Mouse (Mus musculus) embryonic facial prominence, embryonic 14.5 days (tissue): ENCODE results near the gene Slc44a3. TPM values are rescaled to one million over a fixed set of nuclear protein-coding genes. Genes with fewer than 3 reads are reported as not detected.

Experiments used
- ATAC-seq: fragments of 200-750 bp; cut with Nextera tagmentation; 2 replicates; pipeline ENCODE4 v1.8.0; 2017; ENCODE audit warnings: low read depth, moderate number of reproducible peaks, moderate TSS enrichment
- DNase-seq: peaks from one replicate; pipeline ENCODE4 v3.0.0-alpha.2; 2015; ENCODE audit warnings: low spot score
- H3K27ac ChIP-seq: fragments of 300-500 bp; sonication (generic); replicated peaks from 2 replicates; pipeline ENCODE4 v1.5.1; 2014; ENCODE audit warnings: low read depth, mild to moderate bottlenecking, low read length, moderate library complexity
- H3K27me3 ChIP-seq: fragments of 300-500 bp; sonication (generic); replicated peaks from 2 replicates; pipeline ENCODE4 v1.6.1; 2014; ENCODE audit warnings: low read length; ENCODE audit not compliant: control insufficient read depth, insufficient read depth
- H3K36me3 ChIP-seq: fragments of 300-500 bp; sonication (generic); 2 replicates; pipeline ENCODE4 v1.6.1; 2014; ENCODE audit warnings: low read length, mixed read lengths; ENCODE audit not compliant: control insufficient read depth, insufficient read depth
- H3K4me1 ChIP-seq: fragments of 300-500 bp; sonication (generic); 2 replicates; pipeline ENCODE4 v1.6.1; 2014; ENCODE audit warnings: antibody characterized with exemption, low read length; ENCODE audit not compliant: control insufficient read depth, insufficient read depth
- H3K4me2 ChIP-seq: fragments of 300-500 bp; sonication (generic); 2 replicates; pipeline ENCODE4 v1.6.1; 2014; ENCODE audit warnings: low read depth, mild to moderate bottlenecking, low read length, moderate library complexity, mixed read lengths
- H3K4me3 ChIP-seq: fragments of 300-500 bp; sonication (generic); 2 replicates; pipeline ENCODE4 v1.5.1; 2014; ENCODE audit warnings: low read depth, mild to moderate bottlenecking, low read length
- H3K9ac ChIP-seq: fragments of 300-500 bp; sonication (generic); 2 replicates; pipeline ENCODE4 v1.6.1; 2014; ENCODE audit warnings: low read depth, mild to moderate bottlenecking, low read length, moderate library complexity, mixed read lengths
- H3K9me3 ChIP-seq: fragments of 300-500 bp; sonication (generic); 2 replicates; pipeline ENCODE4 v1.6.1; 2016; ENCODE audit warnings: low read length; ENCODE audit not compliant: control insufficient read depth
- WGBS: fragments of 180-500 bp; shearing (Covaris S2); extraction: QIAGEN DNeasy Blood & Tissue Kit; methylation state at CpG from one replicate; pipeline ENCODE4 v1.1.7; 2014; 5-methylcytosine and 5-hydroxymethylcytosine counted together
- polyA plus RNA-seq: library from polyadenylated mRNA; unstranded; fragments of >200 nt; fragmentation: Nextera tagmentation; extraction: Ambion mirVana; gene quantifications from 2 replicates; pipeline ENCODE4 v1.2.1, GENCODE M21; 2014

Slc44a3 gene
- polyA plus RNA-seq, 1 experiment from 2014 or later = 6.4 TPM

DNA sequence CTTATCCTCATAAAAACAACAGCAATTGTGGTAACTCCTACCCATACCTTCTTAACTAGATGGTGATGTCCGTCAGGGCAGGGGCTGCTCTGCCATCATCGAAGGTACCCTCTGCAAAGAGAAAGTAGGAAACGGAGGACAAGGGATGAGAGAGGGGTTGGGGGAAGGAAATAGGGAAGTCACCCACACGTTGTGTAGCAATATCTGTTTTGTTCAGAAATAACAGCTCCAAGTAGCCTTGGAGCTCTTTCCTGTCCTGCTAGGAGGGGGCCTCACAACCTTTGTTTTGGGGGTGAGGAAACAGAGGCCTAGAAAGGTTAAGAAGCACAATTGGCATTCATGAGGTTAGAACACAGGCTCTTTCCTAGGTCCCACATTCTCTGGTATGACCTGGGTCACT lies 39.3 kb upstream of the Slc44a3 start:
- no peak overlapping the region for H3K9ac ChIP-seq
- H3K27me3 ChIP-seq = no peaks in the 10 kb centered on the region
- H3K4me1 ChIP-seq = peaks cover 6% of the 10 kb centered on the region
- H3K27ac ChIP-seq = no peak overlapping the region
- no peak for DNase-seq
- 85% methylated on average over 4 of the region's 4 CpGs for WGBS
- no peaks in the 10 kb centered on the region for H3K9me3 ChIP-seq
- no peaks in the 10 kb centered on the region for H3K36me3 ChIP-seq
- H3K4me3 ChIP-seq = no peak overlapping the region
- H3K4me2 ChIP-seq = no peak overlapping the region
- no peak for ATAC-seq

DNA sequence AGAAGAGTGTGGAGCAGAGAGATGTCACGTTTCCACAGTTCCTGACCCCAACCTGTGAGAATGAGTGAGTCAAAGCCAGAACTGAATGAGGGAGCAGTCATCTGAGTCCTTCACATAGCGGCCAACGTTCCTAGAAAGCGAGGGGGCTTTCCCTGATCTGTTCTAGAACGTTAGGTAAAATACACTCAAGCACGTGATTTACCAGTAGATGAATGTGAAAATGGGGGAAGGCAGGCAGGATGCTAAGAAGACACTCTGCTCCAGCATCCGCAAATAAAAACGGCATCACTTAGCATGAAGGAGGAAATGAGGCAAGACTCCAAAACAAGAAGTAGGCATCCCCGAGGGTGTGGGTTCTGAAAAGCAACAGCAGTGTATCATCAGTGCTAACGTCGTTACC lies 38.4 kb upstream of the Slc44a3 start:
- Histone ChIP-seq H3K27me3 (no peaks in the 10 kb centered on the region), H3K4me3 (no peak overlapping the region), H3K27ac (no peak overlapping the region), H3K9me3 (no peaks in the 10 kb centered on the region), H3K4me2 (no peak overlapping the region), H3K4me1 (peaks cover 3% of the 10 kb centered on the region; the same call in 1 of the 2 replicates), H3K9ac (no peak overlapping the region), H3K36me3 (no peaks in the 10 kb centered on the region)
- DNase-seq = no peak
- ATAC-seq = no peak
- WGBS = 85% methylated on average over 11 of the region's 11 CpGs

DNA sequence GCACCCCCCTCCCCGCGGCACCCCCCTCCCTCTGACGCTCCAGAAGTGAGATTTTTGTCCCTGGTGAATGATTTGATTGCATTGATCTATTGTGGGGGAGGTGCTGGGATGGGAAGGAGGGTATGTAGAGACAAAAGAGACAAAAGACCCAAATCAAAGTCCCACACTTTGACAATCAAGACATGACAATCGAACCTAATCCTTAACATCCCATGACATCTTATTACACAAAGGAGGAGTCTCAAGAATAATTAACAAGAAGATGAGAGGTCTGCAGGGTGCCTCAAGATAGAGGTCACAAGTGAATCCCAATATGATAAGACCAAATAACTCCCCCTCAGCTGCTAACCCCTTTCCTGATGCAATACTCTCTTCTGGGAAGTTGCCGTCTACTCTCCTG lies 37.6 kb upstream of the Slc44a3 start:
- no peak overlapping the region for H3K4me3 ChIP-seq
- DNase-seq = no peak
- ATAC-seq = no peak
- H3K36me3 ChIP-seq = no peaks in the 10 kb centered on the region
- H3K9me3 ChIP-seq = no peaks in the 10 kb centered on the region
- 76% methylated on average over 5 of the region's 5 CpGs for WGBS
- no peaks in the 10 kb centered on the region for H3K27me3 ChIP-seq
- H3K27ac ChIP-seq = no peak overlapping the region
- no peak overlapping the region for H3K9ac ChIP-seq
- H3K4me1 ChIP-seq = peaks cover 3% of the 10 kb centered on the region; the same call in 1 of the 2 replicates
- H3K4me2 ChIP-seq = no peak overlapping the region

DNA sequence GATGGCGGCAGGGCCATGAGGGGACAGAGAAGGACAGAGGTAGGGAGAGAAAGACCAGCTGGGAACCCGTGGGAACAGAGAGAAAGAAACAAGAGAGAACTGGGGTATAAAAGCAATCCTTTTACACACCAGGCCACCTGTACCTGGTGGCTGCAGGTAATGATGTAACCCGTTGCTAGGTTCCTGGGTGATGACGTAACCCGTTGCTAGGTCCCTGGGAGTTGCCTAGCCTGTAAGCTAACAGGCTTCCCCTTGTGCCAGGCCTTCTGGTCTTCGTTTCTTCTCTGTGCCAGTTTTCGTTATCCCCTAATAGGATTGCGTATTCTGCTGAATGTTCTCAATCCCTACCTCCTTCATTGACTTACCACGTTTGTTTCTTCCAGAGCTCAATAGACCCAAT lies 36.8 kb upstream of the Slc44a3 start:
- ATAC-seq (no peak), DNase-seq (no peak)
- H3K36me3 ChIP-seq = no peaks in the 10 kb centered on the region
- H3K27ac ChIP-seq = no peak overlapping the region
- 84% methylated on average over 8 of the region's 9 CpGs for WGBS
- no peaks in the 10 kb centered on the region for H3K9me3 ChIP-seq
- H3K4me3 ChIP-seq = no peak overlapping the region
- H3K4me2 ChIP-seq = no peak overlapping the region
- peaks cover 1% of the 10 kb centered on the region; the same call in 1 of the 2 replicates for H3K4me1 ChIP-seq
- H3K9ac ChIP-seq = no peak overlapping the region
- H3K27me3 ChIP-seq = no peaks in the 10 kb centered on the region

DNA sequence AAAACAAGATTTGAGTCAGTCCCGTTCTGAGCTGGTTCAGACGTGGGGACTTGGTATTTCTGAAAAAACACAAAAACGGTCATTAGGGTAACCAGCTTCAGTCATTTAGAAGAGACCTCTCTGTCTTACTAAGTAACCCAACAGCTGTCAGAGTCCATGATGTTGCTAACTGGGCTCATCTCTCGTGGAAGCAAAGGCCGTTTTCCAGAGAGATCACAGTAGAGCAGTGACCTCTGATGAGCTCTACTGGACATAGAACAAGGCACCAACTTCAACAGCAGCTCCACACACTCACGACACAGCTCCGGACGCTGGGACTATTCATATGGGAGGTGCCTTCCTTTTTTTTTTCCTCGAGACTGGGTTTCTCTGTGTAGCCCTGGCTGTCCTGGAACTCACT lies 35.7 kb upstream of the Slc44a3 start:
- no peak overlapping the region for H3K4me2 ChIP-seq
- 87% methylated on average over 9 of the region's 9 CpGs for WGBS
- H3K9me3 ChIP-seq = no peaks in the 10 kb centered on the region
- H3K4me1 ChIP-seq = no peaks in the 10 kb centered on the region
- no peaks in the 10 kb centered on the region for H3K36me3 ChIP-seq
- H3K4me3 ChIP-seq = no peak overlapping the region
- no peak overlapping the region for H3K9ac ChIP-seq
- DNase-seq = no peak
- no peak for ATAC-seq
- H3K27me3 ChIP-seq = no peaks in the 10 kb centered on the region
- H3K27ac ChIP-seq = no peak overlapping the region

DNA sequence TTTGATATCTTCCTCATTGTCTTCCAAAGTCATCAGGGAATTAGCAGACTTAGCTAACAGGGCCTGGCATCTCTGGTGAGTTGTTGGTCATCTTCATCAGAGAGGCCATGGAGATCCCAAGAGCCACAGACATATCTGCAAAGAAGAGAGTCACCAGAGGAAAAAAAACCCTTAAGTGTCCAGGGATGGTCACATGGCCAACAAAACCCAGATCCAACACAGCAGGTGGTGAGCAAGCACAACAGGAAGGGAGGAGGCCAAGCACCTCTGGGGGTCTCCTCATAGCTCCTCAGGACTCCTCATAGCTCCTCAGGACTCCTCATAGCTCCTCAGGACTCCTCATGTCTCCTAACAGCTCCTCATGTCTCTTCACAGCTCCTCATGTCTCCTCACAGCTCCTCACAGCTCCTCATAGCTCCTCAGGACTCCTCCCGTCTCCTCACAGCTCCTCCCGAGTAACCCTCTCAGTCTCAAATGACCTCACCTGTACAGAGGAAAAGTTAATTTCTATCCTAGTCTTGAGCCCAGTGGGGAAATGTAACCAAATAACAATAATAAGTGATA lies 35.2 kb upstream of the Slc44a3 start:
- no peak for ATAC-seq
- 87% methylated on average over 2 of the region's 2 CpGs for WGBS
- no peak overlapping the region for H3K4me3 ChIP-seq

DNA sequence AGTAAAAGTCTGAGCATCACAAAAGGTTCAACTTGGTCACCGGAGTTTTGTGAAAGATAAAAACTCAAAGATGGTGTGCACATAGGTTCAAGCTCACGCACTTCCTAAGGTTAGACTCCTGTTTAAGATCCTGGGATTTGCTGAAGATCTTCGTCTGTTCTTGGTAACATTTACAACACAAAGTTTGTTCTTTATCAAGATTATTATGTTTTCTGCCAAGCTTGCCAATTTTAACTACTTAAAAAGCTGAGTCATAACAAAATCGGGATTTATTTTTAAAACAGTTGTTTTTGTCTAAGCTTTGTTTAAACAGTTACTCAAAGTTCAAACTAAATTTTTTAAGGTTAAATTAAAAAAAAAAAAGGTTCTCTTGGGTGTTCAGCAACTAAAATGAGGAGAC lies 34.7 kb upstream of the Slc44a3 start:
- DNase-seq = no peak
- Histone ChIP-seq H3K9me3 (no peaks in the 10 kb centered on the region), H3K36me3 (no peaks in the 10 kb centered on the region), H3K27me3 (no peaks in the 10 kb centered on the region), H3K27ac (no peak overlapping the region), H3K4me2 (no peak overlapping the region), H3K4me3 (no peak overlapping the region), H3K9ac (no peak overlapping the region), H3K4me1 (no peaks in the 10 kb centered on the region)
- 80% methylated on average over 4 of the region's 4 CpGs for WGBS
- no peak for ATAC-seq

More for the DNA sequence above, 35.2 kb upstream of the Slc44a3 start:
- H3K36me3 ChIP-seq = no peaks in the 10 kb centered on the region
- H3K9me3 ChIP-seq = no peaks in the 10 kb centered on the region
- H3K9ac ChIP-seq = no peak overlapping the region
- no peaks in the 10 kb centered on the region for H3K27me3 ChIP-seq
- no peaks in the 10 kb centered on the region for H3K4me1 ChIP-seq
- no peak overlapping the region for H3K4me2 ChIP-seq
- H3K27ac ChIP-seq = no peak overlapping the region
- no peak for DNase-seq

DNA sequence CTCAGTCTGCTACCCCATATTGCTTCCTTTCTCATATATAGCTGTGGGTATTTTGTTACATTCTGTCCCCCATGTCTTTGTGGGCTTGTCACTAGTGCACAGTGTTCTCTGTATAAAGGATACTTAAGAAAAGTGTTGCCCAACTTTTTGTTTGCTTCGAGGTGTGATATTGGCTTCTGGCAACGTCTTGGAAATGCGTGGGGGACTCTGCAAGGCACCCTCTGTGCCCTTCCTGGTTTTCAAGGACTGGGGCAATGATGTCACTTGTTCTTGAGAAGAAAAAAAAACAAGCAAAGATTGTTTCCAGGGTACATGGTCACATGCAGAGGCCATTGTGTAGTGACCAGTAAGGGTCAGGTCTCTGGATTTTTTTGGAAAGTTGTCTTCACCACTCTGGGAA lies 29.6 kb upstream of the Slc44a3 start:
- no peaks in the 10 kb centered on the region for H3K27me3 ChIP-seq
- H3K4me2 ChIP-seq = no peak overlapping the region
- no peaks in the 10 kb centered on the region for H3K4me1 ChIP-seq
- WGBS = 82% methylated on average over 3 of the region's 3 CpGs
- no peaks in the 10 kb centered on the region for H3K9me3 ChIP-seq
- no peak overlapping the region for H3K4me3 ChIP-seq
- H3K27ac ChIP-seq = no peak overlapping the region
- ATAC-seq (no peak), DNase-seq (no peak)
- no peak overlapping the region for H3K9ac ChIP-seq
- no peaks in the 10 kb centered on the region for H3K36me3 ChIP-seq

DNA sequence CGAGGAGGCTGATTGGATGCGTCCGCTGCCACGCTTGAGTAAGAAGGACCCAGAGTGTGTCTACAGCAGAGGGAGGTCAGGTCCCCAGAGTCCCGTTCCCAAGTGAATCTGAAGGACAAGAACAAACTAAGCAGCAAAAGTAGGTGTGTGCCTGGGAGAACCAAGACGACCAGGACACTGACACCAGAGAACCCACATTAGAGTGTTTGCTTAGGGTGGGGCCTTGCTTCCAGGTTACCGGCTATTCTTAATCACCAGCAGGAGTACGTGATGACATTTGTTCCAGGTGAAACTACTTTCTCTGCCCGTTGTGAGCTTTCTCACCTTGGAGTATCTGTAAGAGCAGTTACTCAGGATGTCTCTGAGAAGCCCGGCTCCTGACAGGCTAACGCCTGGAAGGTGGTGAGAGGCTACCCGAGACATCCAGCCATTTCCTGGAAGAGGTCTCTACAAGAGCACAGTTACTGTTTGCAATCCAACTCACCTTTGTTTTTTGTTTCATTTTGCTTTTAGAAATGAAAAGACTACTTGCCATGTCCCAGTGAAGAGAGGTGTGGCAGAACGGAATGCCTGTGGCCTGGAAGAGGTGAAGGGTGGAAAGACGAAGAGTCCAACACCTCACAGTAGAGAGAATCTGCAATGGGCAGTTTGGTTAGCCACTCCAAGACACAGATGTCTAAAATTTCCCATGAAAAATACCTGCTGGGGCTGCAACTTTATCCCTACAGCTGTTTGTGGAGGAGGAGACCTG lies 28.1 kb upstream of the Slc44a3 start:
- H3K4me2 ChIP-seq = no peak overlapping the region

More for the DNA sequence above, 28.1 kb upstream of the Slc44a3 start:
- Histone ChIP-seq H3K27ac (no peak overlapping the region), H3K9me3 (no peaks in the 10 kb centered on the region), H3K9ac (no peak overlapping the region), H3K36me3 (no peaks in the 10 kb centered on the region), H3K27me3 (no peaks in the 10 kb centered on the region), H3K4me1 (no peaks in the 10 kb centered on the region), H3K4me3 (no peak overlapping the region)
- WGBS = 84% methylated on average over 14 of the region's 14 CpGs
- DNase-seq (no peak), ATAC-seq (no peak)
